Mouse (Mus musculus): ENCODE measurements around the gene Polr1d.

GRCm38 (mm10) chr5:147052309-147052558 is 24.6 kb upstream of the Polr1d start:
- no peak for TF ChIP-seq CTCF (IDR thresholded peaks at IDR 0.05; ENCODE audit: control insufficient read depth, insufficient read depth, insufficient replicate concordance, low read depth, low read length)
- no peak for TF ChIP-seq POLR2A (IDR thresholded peaks at IDR 0.05; ENCODE audit: control insufficient read depth, low read depth, low read length)

All from testis, adult 2 months (tissue).